Mouse (Mus musculus) lung, adult 2 months (tissue): Measurements from ENCODE around the gene Paqr9.

Experiments
- CTCF ChIP-seq: fragments of 200-500 bp; IDR thresholded peaks from 2 replicates; pipeline ENCODE4 v1.5.1; 2011; ENCODE audit warnings: mild to moderate bottlenecking, low read length, control low read depth; ENCODE audit not compliant: insufficient read depth
- POLR2A ChIP-seq: fragments of 200-500 bp; IDR thresholded peaks from 2 replicates; pipeline ENCODE4 v1.6.1; 2011; ENCODE audit warnings: low read depth, mild to moderate bottlenecking, control low read depth, low read length, borderline replicate concordance; ENCODE audit errors: extremely low read depth

- TF ChIP-seq CTCF = no peak
- no peak for TF ChIP-seq POLR2A
Observed at GRCm38 (mm10) chr9:95544598-95544997, 14.9 kb upstream of the Paqr9 start.
